Mouse (Mus musculus): ENCODE results near the gene Got2. TPM values are rescaled to one million over a fixed set of nuclear protein-coding genes. Genes with fewer than 3 reads are reported as not detected.

Gene Got2
- polyA plus RNA-seq, 1 experiment = 285 TPM

- Histone ChIP-seq H3K27me3 (ENCODE audit: control insufficient read depth, insufficient read depth, low read length) (no peaks in the 10 kb centered on the region), H3K4me1 (ENCODE audit: control insufficient read depth, insufficient read depth, low read length) (no peaks in the 10 kb centered on the region), H3K4me3 (replicated peaks; ENCODE audit: insufficient read depth, low read depth, low read length) (no peak overlapping the region), H3K27ac (ENCODE audit: insufficient read depth, low read length) (no peak overlapping the region)
- 73% methylated on average over 3 of the region's 3 CpGs for WGBS
- no peak for TF ChIP-seq POLR2A (IDR thresholded peaks at IDR 0.05; ENCODE audit: borderline replicate concordance, insufficient read depth, low read length)
- no peak for TF ChIP-seq CTCF (IDR thresholded peaks at IDR 0.05; ENCODE audit: borderline replicate concordance, insufficient read depth, low read depth, low read length)
- DNase-seq = no peak
These were observed 65.6 kb downstream of the Got2 start for GRCm38 (mm10) chr8:95822699-95823098.

- H3K4me3 ChIP-seq (replicated peaks; ENCODE audit: insufficient read depth, low read depth, low read length) = no peak overlapping the region
- DNase-seq = no peak
- H3K27ac ChIP-seq (ENCODE audit: insufficient read depth, low read length) = no peak overlapping the region
- 81% methylated on average over 5 of the region's 5 CpGs for WGBS
- no peak for TF ChIP-seq CTCF (IDR thresholded peaks at IDR 0.05; ENCODE audit: borderline replicate concordance, insufficient read depth, low read depth, low read length)
- no peaks in the 10 kb centered on the region for H3K4me1 ChIP-seq (ENCODE audit: control insufficient read depth, insufficient read depth, low read length)
- no peaks in the 10 kb centered on the region for H3K27me3 ChIP-seq (ENCODE audit: control insufficient read depth, insufficient read depth, low read length)
These were observed 66.3 kb downstream of the Got2 start for GRCm38 (mm10) chr8:95822096-95822495.

DNA sequence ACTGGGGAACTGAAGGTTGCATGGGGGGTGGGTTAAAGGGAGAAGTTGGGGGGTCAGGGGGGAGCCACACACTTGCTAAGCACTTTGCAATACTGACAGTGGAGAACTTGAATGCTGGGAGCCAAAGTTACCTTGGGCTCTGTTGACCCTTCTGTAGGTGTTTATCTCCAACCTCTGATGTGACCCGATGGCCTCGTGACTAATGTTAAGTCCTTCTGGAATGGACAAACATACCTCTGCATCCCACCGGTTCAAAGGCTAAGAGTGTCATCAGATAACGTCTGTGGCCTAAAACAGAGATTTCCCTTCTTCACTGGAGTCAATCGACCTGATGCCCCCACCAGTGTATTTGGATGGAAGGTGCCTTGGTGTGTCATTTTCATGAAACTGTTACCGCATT, 67.1 kb downstream of the Got2 start:
- Histone ChIP-seq H3K4me1 (ENCODE audit: control insufficient read depth, insufficient read depth, low read length) (no peaks in the 10 kb centered on the region), H3K4me3 (replicated peaks; ENCODE audit: insufficient read depth, low read depth, low read length) (no peak overlapping the region), H3K27ac (ENCODE audit: insufficient read depth, low read length) (no peak overlapping the region), H3K27me3 (ENCODE audit: control insufficient read depth, insufficient read depth, low read length) (no peaks in the 10 kb centered on the region)
- WGBS = 93% methylated on average over 6 of the region's 6 CpGs
- no peak for DNase-seq
- TF ChIP-seq CTCF (IDR thresholded peaks at IDR 0.05; ENCODE audit: borderline replicate concordance, insufficient read depth, low read depth, low read length) (no peak), POLR2A (IDR thresholded peaks at IDR 0.05; ENCODE audit: borderline replicate concordance, insufficient read depth, low read length) (no peak)

DNA sequence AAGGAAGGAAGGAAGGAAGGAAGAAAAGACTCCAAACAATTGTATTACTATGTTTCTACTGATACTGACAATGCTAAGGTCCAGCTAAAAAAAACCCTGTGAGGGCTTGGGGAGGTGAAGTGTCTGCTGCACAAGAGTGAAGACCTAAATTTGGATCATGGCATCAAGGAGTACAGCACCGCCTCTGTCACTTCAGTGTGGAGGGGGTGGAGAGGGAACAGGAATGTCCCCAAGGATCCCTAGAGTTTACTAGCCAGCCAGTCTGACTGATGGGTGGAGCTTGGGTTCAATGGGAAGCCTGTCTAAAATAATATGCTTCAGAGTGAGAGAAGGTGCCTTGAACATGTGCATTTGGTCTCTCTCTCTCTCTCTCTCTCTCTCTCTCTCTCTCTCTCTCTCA, 70.1 kb downstream of the Got2 start:
- no peak overlapping the region for H3K27ac ChIP-seq (ENCODE audit: insufficient read depth, low read length)
- 34% methylated on average over 1 of the region's 1 CpGs for WGBS
- no peak for DNase-seq
- H3K4me1 ChIP-seq (ENCODE audit: control insufficient read depth, insufficient read depth, low read length) = no peaks in the 10 kb centered on the region
- no peak for TF ChIP-seq CTCF (IDR thresholded peaks at IDR 0.05; ENCODE audit: borderline replicate concordance, insufficient read depth, low read depth, low read length)
- no peak for TF ChIP-seq POLR2A (IDR thresholded peaks at IDR 0.05; ENCODE audit: borderline replicate concordance, insufficient read depth, low read length)
- no peak overlapping the region for H3K4me3 ChIP-seq (replicated peaks; ENCODE audit: insufficient read depth, low read depth, low read length)
- no peaks in the 10 kb centered on the region for H3K27me3 ChIP-seq (ENCODE audit: control insufficient read depth, insufficient read depth, low read length)

GRCm38 (mm10) chr8:95817597-95817996, 70.8 kb downstream of the Got2 start:
- no peak for TF ChIP-seq CTCF (IDR thresholded peaks at IDR 0.05; ENCODE audit: borderline replicate concordance, insufficient read depth, low read depth, low read length)
- no peak for TF ChIP-seq POLR2A (IDR thresholded peaks at IDR 0.05; ENCODE audit: borderline replicate concordance, insufficient read depth, low read length)
- no peaks in the 10 kb centered on the region for H3K4me1 ChIP-seq (ENCODE audit: control insufficient read depth, insufficient read depth, low read length)
- no peaks in the 10 kb centered on the region for H3K27me3 ChIP-seq (ENCODE audit: control insufficient read depth, insufficient read depth, low read length)
- no peak for DNase-seq
- WGBS = 67% methylated on average over 3 of the region's 3 CpGs
- H3K4me3 ChIP-seq (replicated peaks; ENCODE audit: insufficient read depth, low read depth, low read length) = no peak overlapping the region
- H3K27ac ChIP-seq (ENCODE audit: insufficient read depth, low read length) = no peak overlapping the region

DNA sequence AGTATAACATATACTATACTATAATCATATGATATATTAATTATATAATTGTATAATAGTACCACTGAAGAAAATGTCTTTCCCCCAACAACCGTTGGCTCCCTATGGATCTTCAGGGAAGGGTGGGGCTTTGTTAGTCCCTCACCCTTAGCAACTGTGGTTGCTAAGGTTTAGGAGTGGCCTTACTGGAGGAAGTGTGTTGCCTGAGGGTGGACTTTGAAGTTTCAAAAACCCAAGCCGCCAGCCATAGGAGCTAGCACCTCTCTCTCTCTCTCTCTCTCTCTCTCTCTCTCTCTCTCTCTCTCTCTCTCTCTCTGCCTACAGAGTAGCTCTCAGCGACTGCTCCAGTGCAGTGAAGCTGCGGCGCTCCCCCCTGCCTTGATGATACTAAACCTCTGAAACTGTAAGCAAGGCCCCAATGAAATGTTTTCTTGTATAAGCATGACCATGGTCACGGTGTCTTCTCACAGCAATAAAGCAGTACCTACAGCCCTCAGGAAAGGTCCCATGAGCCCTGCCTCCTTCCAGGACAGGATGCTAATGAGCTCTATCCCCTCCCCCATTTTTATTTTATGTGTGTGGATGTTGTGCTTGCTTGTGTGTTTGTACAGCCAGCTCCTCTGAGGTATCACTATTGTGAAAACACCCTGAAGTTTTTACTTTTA, 72.2 kb downstream of the Got2 start:
- Histone ChIP-seq H3K4me1 (ENCODE audit: control insufficient read depth, insufficient read depth, low read length) (no peaks in the 10 kb centered on the region), H3K27me3 (ENCODE audit: control insufficient read depth, insufficient read depth, low read length) (no peaks in the 10 kb centered on the region), H3K27ac (ENCODE audit: insufficient read depth, low read length) (no peak overlapping the region), H3K4me3 (replicated peaks; ENCODE audit: insufficient read depth, low read depth, low read length) (no peak overlapping the region)
- no peak for TF ChIP-seq POLR2A (IDR thresholded peaks at IDR 0.05; ENCODE audit: borderline replicate concordance, insufficient read depth, low read length)
- no peak for TF ChIP-seq CTCF (IDR thresholded peaks at IDR 0.05; ENCODE audit: borderline replicate concordance, insufficient read depth, low read depth, low read length)
- WGBS = 64% methylated on average over 6 of the region's 6 CpGs
- no peak for DNase-seq

Other genes with a start within 250 kb of the Got2 start
- gene Ndrg4, start 211.6 kb downstream of the Got2 start, polyA plus RNA-seq (2012; rRNA removed) = 1,847 and 1,940 TPM in 2 replicates
- gene Setd6, start 172.7 kb downstream of the Got2 start, polyA plus RNA-seq (2012; rRNA removed) = 26.7 and 27.8 TPM in 2 replicates
- gene Cnot1, start 81.1 kb downstream of the Got2 start, polyA plus RNA-seq (2012; rRNA removed) = 64.8 and 74.9 TPM in 2 replicates
- gene Sap18b, start 63.2 kb downstream of the Got2 start, polyA plus RNA-seq (2012; rRNA removed) = 85.5 and 90.8 TPM in 2 replicates
- gene Slc38a7, start 35.0 kb downstream of the Got2 start, polyA plus RNA-seq (2012; rRNA removed) = 25.4 and 26.4 TPM in 2 replicates